Mouse (Mus musculus) heart, postnatal 25 days (tissue): ENCODE measurements at regions not wholly inside any gene's neighbourhood (a gene's known extent, or its start where the extent isn't known, plus 50 kb on each side); places are given as distances from the start of the nearest gene placed in this dataset.

Source experiments
- DNase-seq: peaks from one replicate; pipeline ENCODE4 v3.0.0; 2022; ENCODE audit warnings: low spot score
- intact Hi-C: fragments of 180-260 bp; cut with DNase I; formaldehyde crosslinking; loops from one replicate; pipeline ENCODE4 v1.15.1; 2025

DNA sequence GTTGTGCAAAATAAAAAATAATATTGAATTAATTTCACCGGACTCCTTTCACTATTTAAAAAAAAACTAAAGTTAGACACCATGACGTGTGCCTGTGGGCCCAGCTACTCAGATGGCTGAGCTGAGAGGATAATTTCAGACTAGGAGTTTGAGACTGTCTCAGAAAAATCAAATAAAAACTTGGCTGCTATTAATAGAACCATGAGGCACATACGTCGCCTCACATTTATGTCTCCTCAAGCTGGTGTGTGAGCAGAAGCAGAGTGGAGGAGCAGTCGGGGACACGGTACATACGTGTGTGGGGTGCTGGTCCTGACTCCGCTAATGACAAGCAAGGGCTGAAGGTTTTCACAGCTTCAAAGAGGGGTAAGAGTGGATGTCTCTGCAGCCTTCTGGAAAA is 52.8 kb upstream of the Dmrtb1 start:
- DNase-seq, result no peak
- intact Hi-C loops, result no loop called here

DNA sequence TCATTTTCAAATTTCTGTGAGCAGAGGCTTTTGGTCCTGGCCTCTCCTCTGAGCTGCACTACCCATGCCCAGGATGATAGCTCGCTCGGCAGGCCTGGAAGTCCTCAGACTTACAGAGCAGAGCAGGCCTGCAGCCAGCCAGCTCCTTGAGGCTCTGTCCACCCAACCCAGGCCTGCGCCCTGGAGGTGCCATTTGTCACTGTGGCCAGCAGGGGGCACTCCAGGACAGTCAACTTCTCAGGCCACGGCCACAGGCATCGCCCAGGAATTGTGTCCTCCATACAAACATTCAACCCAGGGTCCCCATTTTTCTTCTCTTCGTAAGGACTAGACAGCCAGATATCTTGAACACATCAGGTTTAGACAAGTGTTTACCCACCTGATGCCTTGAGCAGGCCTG is 53.9 kb upstream of the Dmrtb1 start:
- intact Hi-C loops, result loop anchor here (1.0 kb wide), 1 partner anchor 107 kb away; no protein-coding TSS in a partner anchor
- peak; percentile 48 for DNase-seq

DNA sequence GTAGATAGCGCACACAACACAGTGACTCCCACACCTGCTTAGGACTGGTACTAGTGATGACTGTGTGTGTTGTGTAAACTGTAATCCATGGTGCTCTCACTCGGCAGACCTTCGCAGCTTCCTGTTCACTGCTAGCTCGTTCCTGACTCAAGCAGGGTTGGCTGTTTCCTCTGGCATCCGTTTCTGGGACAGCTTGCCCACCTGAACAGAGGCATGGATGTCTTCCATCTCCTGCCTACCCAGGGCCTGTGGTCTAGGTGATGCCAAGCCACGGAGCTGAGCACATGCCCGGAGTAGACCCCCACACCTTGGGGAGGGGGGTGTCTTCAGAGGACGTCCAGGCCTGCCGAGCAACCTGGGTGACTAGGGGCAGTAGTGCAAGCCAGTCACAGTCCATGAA is 54.7 kb upstream of the Dmrtb1 start:
- no peak for DNase-seq
- intact Hi-C loops, result loop anchor here (1.0 kb wide), 1 partner anchor 107 kb away; no protein-coding TSS in a partner anchor

DNA sequence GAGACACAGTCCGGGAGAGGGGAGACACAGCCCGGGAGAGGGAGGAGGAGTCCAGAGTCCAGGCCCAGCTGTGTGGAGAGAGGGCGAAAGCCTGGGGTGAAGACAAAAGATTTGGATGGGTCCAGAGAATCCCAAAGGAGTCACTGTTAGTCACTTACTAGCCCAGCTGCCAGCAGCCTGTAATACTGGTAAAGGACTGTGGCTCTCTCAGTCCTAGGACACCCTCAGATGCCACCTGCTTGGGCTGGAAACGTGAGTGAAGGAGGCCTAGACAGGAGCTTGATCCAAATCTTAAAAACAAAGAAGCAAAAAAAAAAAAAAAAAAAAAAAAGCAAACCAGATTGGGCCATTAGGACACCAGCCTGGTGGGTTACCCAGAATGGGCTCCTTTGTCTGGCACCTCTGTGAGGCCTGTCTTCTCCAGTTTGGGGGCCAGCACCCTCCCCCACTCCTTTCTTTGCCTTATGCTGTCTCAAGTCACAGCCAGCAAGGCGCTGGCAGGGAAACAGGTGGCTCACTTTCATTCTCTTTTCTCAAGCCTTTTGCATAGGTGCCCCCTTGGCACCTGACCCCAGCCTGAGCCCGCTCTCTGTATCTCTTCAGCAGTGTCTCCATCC is 55.9 kb upstream of the Dmrtb1 start:
- intact Hi-C loops, result no loop called here

DNA sequence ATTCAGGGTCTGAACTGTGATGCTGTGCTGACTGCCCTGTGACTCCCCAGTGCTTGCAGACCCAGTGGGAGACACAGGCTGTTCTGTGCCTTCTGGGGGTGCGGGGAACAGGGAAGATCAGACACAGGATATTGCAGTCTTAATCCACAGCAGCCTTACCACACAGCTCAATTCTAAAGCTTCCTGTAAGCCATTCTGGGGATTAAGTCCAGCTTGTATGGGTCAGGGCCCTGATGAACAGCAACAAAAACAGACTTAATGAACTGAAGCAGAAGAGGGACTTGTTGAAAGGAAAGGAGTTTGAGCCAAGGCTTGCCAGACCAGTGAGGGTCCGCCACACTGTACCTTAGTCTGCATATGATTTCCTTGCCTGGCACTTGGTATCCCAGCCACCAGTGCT is 58.4 kb upstream of the Lrp8 start:
- intact Hi-C loops, result no loop called here
- DNase-seq, result no peak

More for the DNA sequence above, 55.9 kb upstream of the Dmrtb1 start:
- no peak for DNase-seq

DNA sequence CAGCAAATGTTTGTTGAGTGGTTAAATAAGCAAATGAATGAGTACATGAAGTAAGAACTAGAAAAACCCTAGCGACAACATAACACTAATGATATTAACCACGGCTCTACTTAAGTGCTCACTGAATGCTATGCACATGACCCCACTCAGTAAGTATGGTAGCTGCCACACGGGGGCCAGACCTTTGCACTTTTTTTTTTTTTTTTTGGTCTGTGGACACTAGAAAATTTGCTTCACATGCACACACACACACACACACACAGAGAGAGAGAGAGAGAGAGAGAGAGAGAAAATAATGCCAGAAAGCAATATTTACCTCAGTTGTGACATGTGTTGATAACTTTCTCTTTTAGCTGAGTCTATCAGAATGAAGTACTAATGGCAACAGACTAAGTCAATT is 55.7 kb upstream of the Lrp8 start:
- DNase-seq, result no peak
- intact Hi-C loops, result no loop called here

DNA sequence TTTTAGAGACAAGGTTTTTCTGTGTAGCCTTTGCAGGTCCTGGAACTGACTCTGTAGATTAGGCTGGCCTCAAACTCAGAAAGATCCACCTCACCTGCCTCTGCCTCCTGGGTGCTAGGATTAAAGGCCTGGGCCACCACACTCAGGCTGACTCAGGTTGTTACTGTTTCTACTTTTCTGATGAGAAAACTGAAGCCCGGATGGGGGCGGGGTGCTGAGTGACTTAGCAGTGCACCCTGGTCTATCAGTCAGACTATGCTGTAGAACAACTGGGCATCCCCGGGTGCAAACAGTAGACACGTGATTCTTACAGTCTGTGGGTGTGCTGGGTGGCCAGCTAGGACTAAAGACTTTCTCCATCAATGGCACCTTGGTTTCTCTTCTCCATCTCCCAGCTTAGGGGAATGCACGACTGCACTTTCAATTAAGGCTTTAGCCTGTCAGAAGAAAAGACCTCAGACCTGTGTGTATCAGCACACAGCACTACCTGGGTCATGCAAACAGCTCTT is 55.1 kb upstream of the Lrp8 start:
- intact Hi-C loops, result no loop called here

DNA sequence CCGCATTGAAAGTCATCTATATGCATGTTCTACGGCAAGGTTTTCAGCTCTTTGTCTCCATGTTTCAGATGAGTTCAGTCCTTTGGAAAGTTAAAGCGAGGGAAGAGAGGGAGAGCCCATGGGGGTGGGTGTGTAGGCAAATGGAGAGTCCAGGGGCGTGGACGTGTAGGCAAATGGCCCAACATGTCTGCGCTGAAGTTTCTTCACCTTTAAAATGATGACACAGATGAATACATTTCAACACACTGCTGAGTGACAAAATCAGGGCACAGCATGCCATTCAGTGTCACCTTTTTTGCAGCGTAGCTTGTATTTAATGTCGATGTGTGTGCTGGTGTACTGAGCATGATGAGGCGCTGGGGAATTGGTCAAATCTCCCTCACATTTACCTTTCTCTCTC is 54.6 kb upstream of the Lrp8 start:
- intact Hi-C loops, result no loop called here
- no peak for DNase-seq

More for the DNA sequence above, 55.1 kb upstream of the Lrp8 start:
- DNase-seq, result no peak

DNA sequence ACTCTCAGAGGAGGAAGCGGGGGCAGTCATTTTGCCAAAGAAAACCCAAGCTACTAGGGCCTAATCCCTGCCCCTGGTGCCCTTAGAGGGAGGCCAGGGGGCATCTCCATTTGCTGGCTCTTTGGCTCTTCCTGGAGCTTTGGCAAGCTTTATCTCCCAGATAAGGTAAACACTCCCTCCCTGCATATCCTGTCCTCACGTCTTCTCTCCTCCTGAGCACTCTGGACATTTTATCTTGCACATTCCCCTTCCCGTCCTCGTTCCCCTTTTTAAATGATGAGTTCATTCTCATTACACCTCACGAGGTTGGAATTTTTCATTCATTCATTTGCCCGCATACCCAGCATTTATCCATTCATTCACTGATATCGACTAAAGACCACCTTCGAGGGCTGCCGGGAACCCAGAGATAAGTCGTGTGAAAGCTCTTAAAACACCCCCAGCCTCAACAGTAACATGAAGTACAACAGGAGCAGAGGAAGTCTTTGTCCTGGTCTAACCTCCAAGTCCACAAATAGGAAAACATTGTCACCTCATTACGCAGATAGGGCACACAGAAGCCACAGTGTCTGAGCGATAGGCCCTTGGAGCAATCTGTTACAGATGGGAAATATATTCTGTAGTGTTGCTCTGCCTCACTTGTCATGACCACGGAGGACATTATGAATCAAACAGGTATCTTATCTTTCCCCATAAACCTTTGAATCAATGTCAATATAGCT is 54.0 kb upstream of the Lrp8 start:
- intact Hi-C loops, result no loop called here
- no peak for DNase-seq

DNA sequence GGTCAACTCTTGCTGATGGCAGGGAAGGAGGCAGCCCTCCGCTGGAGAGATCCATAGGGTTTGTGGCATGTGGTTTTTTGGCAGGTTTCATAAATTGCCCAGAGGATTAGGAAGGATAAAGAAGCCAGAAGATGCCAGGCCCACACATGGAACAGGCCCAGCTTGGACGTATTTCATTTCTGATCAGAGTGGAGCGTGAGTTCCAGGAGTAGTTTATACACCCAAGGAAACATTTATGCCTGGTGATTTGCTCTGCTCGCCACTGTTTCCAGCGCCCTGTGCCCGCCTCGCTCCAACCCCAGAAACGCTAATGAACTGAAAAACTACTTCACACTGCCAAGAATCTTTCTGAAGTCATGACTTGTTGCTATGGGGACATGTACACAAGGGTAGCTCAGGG is 53.0 kb upstream of the Lrp8 start:
- intact Hi-C loops, result no loop called here
- no peak for DNase-seq

DNA sequence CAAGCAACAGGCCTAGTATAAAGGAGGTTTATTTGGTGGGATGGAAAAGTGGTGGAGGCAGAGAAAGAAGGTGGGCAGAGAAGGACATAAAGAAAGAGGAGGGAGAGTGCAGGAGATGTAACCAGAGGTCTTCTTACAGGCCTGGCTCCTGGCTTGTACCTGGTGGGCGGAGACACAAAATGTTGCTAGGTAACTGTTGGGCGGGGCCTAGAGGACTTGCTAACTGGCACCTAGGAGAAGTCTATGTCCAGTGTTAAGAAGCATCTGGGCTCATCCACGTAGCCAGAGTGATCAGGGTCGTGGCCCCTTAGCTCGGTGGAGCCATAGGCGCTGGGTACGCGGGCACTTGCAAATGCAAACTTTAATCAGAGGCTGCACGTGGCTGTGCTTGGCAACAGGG is 52.0 kb upstream of the Lrp8 start:
- DNase-seq, result no peak
- intact Hi-C loops, result no loop called here
